Mouse (Mus musculus): ENCODE data around the gene Csf2rb.
"Not testable (repeated sequence)": the region's sequence is repeated elsewhere in the genome, so short reads cannot be mapped to it uniquely, and the experiment has no call there.

Gene Csf2rb

GRCm38 (mm10) chr15:78325671-78326339 is at the start of gene Csf2rb:
TSS of gene Csf2rb (plus strand) at chr15:78325752.
- DNase-seq (ENCODE audit: low spot score in 2 of 2): peak; percentile 31 to 41

- DNase-seq (ENCODE audit: low spot score in 2 of 2): no peak
Observed at GRCm38 (mm10) chr15:78278308-78278707, 47.2 kb upstream of the Csf2rb start.

- no peak for DNase-seq (ENCODE audit: low spot score in 2 of 2)
Observed at GRCm38 (mm10) chr15:78287941-78288340, 37.6 kb upstream of the Csf2rb start.

- DNase-seq (ENCODE audit: low spot score in 2 of 2): not testable (repeated sequence)
Observed at GRCm38 (mm10) chr15:78289775-78290174, 35.8 kb upstream of the Csf2rb start.

- not testable (repeated sequence) for DNase-seq (ENCODE audit: low spot score in 2 of 2)
Observed at GRCm38 (mm10) chr15:78293228-78293627, 32.3 kb upstream of the Csf2rb start.

- no peak for DNase-seq (ENCODE audit: low spot score in 2 of 2)
Observed at GRCm38 (mm10) chr15:78293716-78294115, 31.8 kb upstream of the Csf2rb start.

GRCm38 (mm10) chr15:78298558-78298957 is 27.0 kb upstream of the Csf2rb start:
- no peak for DNase-seq (ENCODE audit: low spot score in 2 of 2)

- no peak for DNase-seq (ENCODE audit: low spot score in 2 of 2)
Observed at GRCm38 (mm10) chr15:78299641-78300040, 25.9 kb upstream of the Csf2rb start.

- DNase-seq (ENCODE audit: low spot score in 2 of 2): no peak
Observed at GRCm38 (mm10) chr15:78300773-78301172, 24.8 kb upstream of the Csf2rb start.

GRCm38 (mm10) chr15:78302718-78303117 is 22.8 kb upstream of the Csf2rb start:
- no peak for DNase-seq (ENCODE audit: low spot score in 2 of 2)

GRCm38 (mm10) chr15:78303665-78304233 is 21.8 kb upstream of the Csf2rb start:
- no peak for DNase-seq (ENCODE audit: low spot score in 2 of 2)

- DNase-seq (ENCODE audit: low spot score in 2 of 2): peak in 1 of 2 experiments; percentile 16
Observed at GRCm38 (mm10) chr15:78305341-78305933, 20.1 kb upstream of the Csf2rb start, which contains the start of gene Csf2rb2. TSS of gene Csf2rb2 (minus strand) at chr15:78305721.

- no peak for DNase-seq (ENCODE audit: low spot score in 2 of 2)
Observed at GRCm38 (mm10) chr15:78309865-78310264, 15.7 kb upstream of the Csf2rb start.

GRCm38 (mm10) chr15:78310971-78311370 is 14.6 kb upstream of the Csf2rb start:
- no peak for DNase-seq (ENCODE audit: low spot score in 2 of 2)

- DNase-seq (ENCODE audit: low spot score in 2 of 2): not testable (repeated sequence)
Observed at GRCm38 (mm10) chr15:78312421-78313233, 12.9 kb upstream of the Csf2rb start.

- not testable (repeated sequence) for DNase-seq (ENCODE audit: low spot score in 2 of 2)
Observed at GRCm38 (mm10) chr15:78313659-78314058, 11.9 kb upstream of the Csf2rb start.

- DNase-seq (ENCODE audit: low spot score in 2 of 2): not testable (repeated sequence)
Observed at GRCm38 (mm10) chr15:78318338-78319171, 7.0 kb upstream of the Csf2rb start.

- peak; percentile 36 to 79 for DNase-seq (ENCODE audit: low spot score in 2 of 2)
Observed at GRCm38 (mm10) chr15:78320825-78321496, 4.6 kb upstream of the Csf2rb start.

GRCm38 (mm10) chr15:78323366-78323765 is 2.2 kb upstream of the Csf2rb start:
- no peak for DNase-seq (ENCODE audit: low spot score in 2 of 2)

- no peak for DNase-seq (ENCODE audit: low spot score in 2 of 2)
Observed at GRCm38 (mm10) chr15:78324294-78324693, 1.3 kb upstream of the Csf2rb start.

- DNase-seq (ENCODE audit: low spot score in 2 of 2): no peak
Observed at GRCm38 (mm10) chr15:78326747-78327146, 1.2 kb downstream of the Csf2rb start.
